Mouse (Mus musculus) kidney, adult 2 months (tissue): ENCODE data around the gene Wdr82.

ENCODE experiments used
- CTCF ChIP-seq: fragments of 200-500 bp; conservative IDR thresholded peaks from 2 replicates; pipeline ENCODE4 v1.5.1; 2011; ENCODE audit warnings: low read depth, mild to moderate bottlenecking, control low read depth, low read length, moderate library complexity, mixed read lengths; ENCODE audit not compliant: insufficient read depth, insufficient read length
- POLR2A ChIP-seq: fragments of 200-500 bp; IDR thresholded peaks from one replicate; pipeline ENCODE4 v1.6.1; 2011; ENCODE audit warnings: low read depth, low read length, control low read depth

- TF ChIP-seq POLR2A (no peak), CTCF (no peak)
These were observed 62.2 kb downstream of the Wdr82 start for GRCm38 (mm10) chr9:106232956-106233355.
